Mouse (Mus musculus): Measurements from ENCODE around the gene Thoc5. TPM values are rescaled to one million over a fixed set of nuclear protein-coding genes. Genes with fewer than 3 reads are reported as not detected.

The Thoc5 gene
- total RNA-seq, 2 experiments from 2014 or later = 11.7 to 14.5 TPM

DNA sequence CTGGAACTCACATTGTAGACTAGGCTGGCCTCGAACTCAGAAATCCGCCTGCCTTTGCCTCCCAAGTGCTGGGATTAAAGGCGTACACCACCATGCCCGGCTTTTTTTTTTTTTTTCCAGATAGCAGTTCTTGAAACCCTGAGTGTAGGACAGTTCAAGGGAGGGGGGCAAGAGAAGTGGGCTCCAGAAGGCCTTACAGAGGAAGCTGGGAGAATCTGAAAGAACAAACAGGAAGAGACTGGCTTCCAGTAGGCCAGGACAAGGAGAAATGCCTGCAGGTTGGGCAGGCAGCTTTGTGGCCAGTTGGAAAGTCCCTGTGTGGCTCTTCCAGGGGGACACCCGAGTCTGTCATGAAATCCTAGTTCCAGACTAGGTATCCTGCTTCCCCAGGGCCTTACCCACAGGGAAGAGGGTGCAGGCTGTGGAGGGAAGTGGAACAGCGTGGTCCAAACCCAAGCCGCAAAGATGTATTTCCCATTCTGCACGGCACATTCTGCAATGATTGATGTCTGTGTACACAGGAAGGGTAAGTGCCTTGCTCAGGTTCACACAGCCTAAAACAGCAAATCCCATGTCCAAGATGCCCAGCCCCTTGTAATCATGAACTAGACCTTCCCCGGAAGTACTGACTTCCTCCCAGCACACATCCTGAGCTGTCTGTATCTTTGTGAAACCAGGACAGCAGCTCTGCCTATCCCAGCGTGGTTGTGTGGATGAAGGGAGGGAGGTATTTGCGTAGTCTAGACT lies 79.4 kb downstream of the Thoc5 start:
- DNase-seq = no peak

DNA sequence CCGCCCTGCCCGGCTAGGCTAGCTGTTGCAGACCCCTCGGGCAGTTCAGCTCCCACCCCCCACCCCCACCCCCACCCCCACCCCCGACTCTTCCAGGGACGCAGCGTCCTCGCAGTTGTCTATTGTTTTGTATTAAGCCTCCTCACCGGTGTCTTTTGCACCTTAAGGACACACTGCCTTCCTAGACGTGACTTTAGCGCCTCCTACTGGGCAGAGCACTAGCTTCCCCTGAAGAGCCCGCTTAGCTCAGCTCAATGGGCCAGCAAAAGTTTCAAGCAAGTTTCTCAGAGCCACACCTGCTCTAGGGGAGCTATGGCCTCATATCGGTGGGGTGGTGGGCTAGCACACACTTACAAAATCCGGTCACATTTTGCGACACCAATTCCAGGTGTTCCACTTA lies 80.5 kb downstream of the Thoc5 start:
- no peak for DNase-seq

Small RNA genes lying within 50 kb of the gene (microRNA-seq; reads per million reads assigned to microRNA genes)
- gene Mir6918 (ENCODE audit: borderline replicate concordance in 2 of 2) = 0 reads per million in 2 experiments

Other genes starting within 250 kb of the Thoc5 start
- gene Uqcr10, start 191.0 kb upstream of the Thoc5 start, total RNA-seq (2021) = 1,000 to 10,000 TPM in 1 of 2 experiments, 100 to 1,000 TPM in 1; 996 to 1,016 TPM
- 10 to 100 TPM; 20.4 to 20.9 TPM for gene Zmat5, start 190.6 kb upstream of the Thoc5 start, total RNA-seq (2021)
- under 1 TPM; 0.64 to 0.80 TPM for gene Cabp7, start 148.5 kb upstream of the Thoc5 start, total RNA-seq (2021)
- 10 to 100 TPM; 42.0 to 46.6 TPM for gene Nf2, start 45.8 kb upstream of the Thoc5 start, total RNA-seq (2021)
- 1 to 10 TPM in 1 of 2 experiments, under 1 TPM in 1; 0.64 to 1.1 TPM for gene Nipsnap1, start 21.4 kb upstream of the Thoc5 start, total RNA-seq (2021)
- not detected for gene Nefh, start 52.7 kb downstream of the Thoc5 start, total RNA-seq (2021)
- 10 to 100 TPM; 31.0 to 36.4 TPM for gene Ap1b1, start 91.5 kb downstream of the Thoc5 start, total RNA-seq (2021)
- gene Rasl10a, start 162.8 kb downstream of the Thoc5 start, total RNA-seq (2021) = not detected
- gene Gas2l1, start 170.0 kb downstream of the Thoc5 start, total RNA-seq (2021) = 1 to 10 TPM; 6.0 to 9.4 TPM
- gene Rhbdd3, start 203.6 kb downstream of the Thoc5 start, total RNA-seq (2021) = 10 to 100 TPM; 19.3 to 24.1 TPM
- 10 to 100 TPM; 69.3 to 82.6 TPM for gene Ewsr1, start 203.9 kb downstream of the Thoc5 start, total RNA-seq (2021)